In the genomic region with DNA sequence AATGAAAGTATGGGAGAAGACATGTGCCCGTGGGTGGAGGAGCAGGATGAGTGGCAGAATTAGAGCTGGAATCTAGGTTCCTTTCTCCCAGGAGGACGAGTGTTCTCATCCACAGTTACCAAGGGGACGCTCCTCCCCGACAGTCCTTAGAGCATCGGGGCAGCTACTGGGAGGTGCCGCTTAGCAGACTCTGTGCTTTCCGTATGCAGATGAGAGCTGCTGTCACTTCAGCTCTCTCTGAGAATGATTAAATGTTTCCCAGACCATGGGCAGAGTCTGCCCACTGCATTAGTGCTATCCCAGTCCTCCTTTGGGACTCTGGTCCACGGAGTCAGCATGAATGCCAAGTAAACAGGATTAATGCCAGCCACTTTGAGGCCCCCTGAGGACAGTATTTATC, we compare ENCODE assay signal across 17 mouse cellular contexts.
DNase-seq lines count a peak whose midpoint lies in the region; ATAC-seq and TF ChIP-seq lines count a peak whose summit lies in the region.
"Had no signal": no experiment of that assay in that cellular context is flagged by ENCODE, and none has a peak within 500 bp of the region (broad histone marks: within the 10 kb centered on the region; RNA-seq: fewer than 3 reads in every experiment).

No protein-coding gene starts in this region.

- DNase-seq in heart, embryonic 10.5 days (ENCODE audit: low spot score) = no peak
- no peak for DNase-seq in heart, adult 8-10 months (ENCODE audit: low spot score)
- peak; percentile 14 for DNase-seq in right cerebral cortex, adult 18-20 months
- no peak for DNase-seq in right cerebral cortex, postnatal 25 days
- peak; percentile 43 for DNase-seq in hindbrain, postnatal 0 days (ENCODE audit: low spot score)
- no peak for DNase-seq in urinary bladder, postnatal 25 days (ENCODE audit: low spot score)
- no peak for DNase-seq in testis, postnatal 14 days (ENCODE audit: low spot score)
- no peak for DNase-seq in adrenal gland, adult 2 months
- DNase-seq: cerebellum, adult 9-11 months; forebrain, postnatal 0 days; gastrocnemius, postnatal 36 days; kidney, postnatal 36 days; spleen, adult 18-20 months had no signal

- H3K9ac ChIP-seq in hindbrain, postnatal 0 days (replicated peaks; ENCODE audit: low read length) = no peak overlapping the region
- H3K9ac ChIP-seq: embryonic facial prominence, embryonic 15.5 days; forebrain, postnatal 0 days; heart, embryonic 15.5 days had no signal

- ATAC-seq in hindbrain, postnatal 0 days = peak; percentile 58; the same call in 1 of the 2 replicates
- ATAC-seq: forebrain, postnatal 0 days; lung, postnatal 0 days had no signal

- peaks cover 18% of the 10 kb centered on the region for H3K4me1 ChIP-seq in heart, embryonic 10.5 days
- H3K4me1 ChIP-seq in hindbrain, postnatal 0 days (ENCODE audit: insufficient read depth, low read length) = 0 out of 2 replicates have a peak, but pooled peaks cover 7% of the 10 kb centered on the region

- H3K27me3 ChIP-seq in heart, embryonic 10.5 days (ENCODE audit: insufficient read depth, poor library complexity, severe bottlenecking) = no peaks in the 10 kb centered on the region
- H3K27me3 ChIP-seq in hindbrain, postnatal 0 days (ENCODE audit: insufficient read depth, low read length) = no peaks in the 10 kb centered on the region
- H3K27me3 ChIP-seq: embryonic facial prominence, embryonic 15.5 days; heart, embryonic 15.5 days had no signal

- no peaks in the 10 kb centered on the region; the same call in 1 of the 2 replicates for H3K9me3 ChIP-seq in heart, embryonic 10.5 days
- H3K9me3 ChIP-seq in hindbrain, postnatal 0 days (ENCODE audit: low read length) = no peaks in the 10 kb centered on the region
- H3K9me3 ChIP-seq: embryonic facial prominence, embryonic 15.5 days; heart, embryonic 15.5 days had no signal

- no peak for TF ChIP-seq CTCF in hindbrain, postnatal 0 days (IDR thresholded peaks at IDR 0.05; ENCODE audit: low read depth)

- no peak overlapping the region for H3K4me2 ChIP-seq in hindbrain, postnatal 0 days (ENCODE audit: low read depth, low read length)
- H3K4me2 ChIP-seq: embryonic facial prominence, embryonic 15.5 days; heart, embryonic 15.5 days had no signal

- H3K27ac ChIP-seq in heart, embryonic 10.5 days = peak overlapping the region; percentile 29; the same call in 1 of the 2 replicates
- H3K27ac ChIP-seq in hindbrain, postnatal 0 days = no peak overlapping the region
- H3K27ac ChIP-seq: embryonic facial prominence, embryonic 15.5 days; heart, embryonic 15.5 days; stomach, postnatal 0 days had no signal

- WGBS in heart, embryonic 10.5 days = 45% methylated on average over 8 of the region's 8 CpGs
- 9% methylated on average over 8 of the region's 8 CpGs for WGBS in hindbrain, postnatal 0 days

- no peak overlapping the region for H3K4me3 ChIP-seq in heart, embryonic 10.5 days
- no peak overlapping the region for H3K4me3 ChIP-seq in hindbrain, postnatal 0 days (ENCODE audit: low read length)
- H3K4me3 ChIP-seq: embryonic facial prominence, embryonic 15.5 days; heart, embryonic 15.5 days had no signal

- H3K36me3 ChIP-seq in heart, embryonic 10.5 days = no peaks in the 10 kb centered on the region
- no peaks in the 10 kb centered on the region for H3K36me3 ChIP-seq in hindbrain, postnatal 0 days (ENCODE audit: insufficient read depth, low read length)
- H3K36me3 ChIP-seq: embryonic facial prominence, embryonic 15.5 days; heart, embryonic 15.5 days had no signal

Comparison
In these comparisons a context has a peak if more than half of its experiments do, and no peak if none do; other contexts are left out.
1. DNase-seq: peak in right cerebral cortex, adult 18-20 months (single experiment) and hindbrain, postnatal 0 days (single experiment); none in heart, embryonic 10.5 days (single experiment), heart, adult 8-10 months (single experiment), right cerebral cortex, postnatal 25 days (single experiment), urinary bladder, postnatal 25 days (single experiment), testis, postnatal 14 days (single experiment) and adrenal gland, adult 2 months (single experiment).